Mouse (Mus musculus) forebrain, embryonic 14.5 days (tissue): Measurements from ENCODE around the gene Gpnmb. TPM values are rescaled to one million over a fixed set of nuclear protein-coding genes. Genes with fewer than 3 reads are reported as not detected.

Experiments used
- ATAC-seq: fragments of 200-750 bp; cut with Nextera tagmentation; 2 replicates; pipeline ENCODE4 v1.8.0; 2017; ENCODE audit warnings: mild to moderate bottlenecking, moderate library complexity
- DNase-seq: peaks from one replicate; pipeline ENCODE4 v3.0.0-alpha.2; 2015; ENCODE audit warnings: low spot score
- H3K27ac ChIP-seq: fragments of 300-500 bp; sonication (generic); 2 replicates; pipeline ENCODE4 v1.5.1; 2014; ENCODE audit warnings: low read depth, mild to moderate bottlenecking, control low read depth, low read length, moderate library complexity
- H3K27me3 ChIP-seq: fragments of 300-500 bp; sonication (generic); replicated peaks from 2 replicates; pipeline ENCODE4 v1.6.1; 2014; ENCODE audit warnings: low read length, control low read depth, mixed read lengths; ENCODE audit not compliant: control insufficient read depth, insufficient read depth
- H3K36me3 ChIP-seq: fragments of 300-500 bp; sonication (generic); 2 replicates; pipeline ENCODE4 v1.6.1; 2014; ENCODE audit warnings: low read length, control low read depth; ENCODE audit not compliant: control insufficient read depth, insufficient read depth
- H3K4me1 ChIP-seq: fragments of 300-500 bp; sonication (generic); 2 replicates; pipeline ENCODE4 v1.6.1; 2014; ENCODE audit warnings: antibody characterized with exemption, low read length, control low read depth; ENCODE audit not compliant: control insufficient read depth, insufficient read depth
- H3K4me2 ChIP-seq: fragments of 300-500 bp; sonication (generic); 2 replicates; pipeline ENCODE4 v1.6.1; 2014; ENCODE audit warnings: mild to moderate bottlenecking, control low read depth, low read length
- H3K4me3 ChIP-seq: fragments of 300-500 bp; sonication (generic); 2 replicates; pipeline ENCODE4 v1.5.1; 2014; ENCODE audit warnings: low read depth, low read length, control low read depth
- H3K9ac ChIP-seq: fragments of 300-500 bp; sonication (generic); 2 replicates; pipeline ENCODE4 v1.6.1; 2014; ENCODE audit warnings: mild to moderate bottlenecking, low read length, control low read depth, moderate library complexity
- H3K9me3 ChIP-seq: fragments of 300-500 bp; sonication (generic); replicated peaks from 2 replicates; pipeline ENCODE4 v1.6.1; 2016; ENCODE audit warnings: low read length, control low read depth, mixed read lengths; ENCODE audit not compliant: control insufficient read depth
- WGBS: fragments of 180-500 bp; shearing (Covaris S2); extraction: QIAGEN DNeasy Blood & Tissue Kit; methylation state at CpG from one replicate; pipeline ENCODE4 v1.1.7; 2014; 5-methylcytosine and 5-hydroxymethylcytosine counted together
- polyA plus RNA-seq: library from polyadenylated mRNA; unstranded; fragments of >200 nt; fragmentation: Nextera tagmentation; extraction: Ambion mirVana; gene quantifications from 2 replicates; pipeline ENCODE4 v1.2.1, GENCODE M21; 2014

The Gpnmb gene
- polyA plus RNA-seq, 1 experiment from 2014 or later = 0.83 TPM

GRCm38 (mm10) chr6:49046502-49046901 is 10.2 kb downstream of the Gpnmb start:
- Histone ChIP-seq H3K27me3 (no peaks in the 10 kb centered on the region), H3K27ac (no peak overlapping the region), H3K9ac (no peak overlapping the region), H3K9me3 (no peaks in the 10 kb centered on the region), H3K4me3 (no peak overlapping the region), H3K4me1 (no peaks in the 10 kb centered on the region), H3K36me3 (no peaks in the 10 kb centered on the region), H3K4me2 (no peak overlapping the region)
- WGBS = 78% methylated on average over 6 of the region's 6 CpGs
- ATAC-seq = no peak
- DNase-seq = no peak

DNA sequence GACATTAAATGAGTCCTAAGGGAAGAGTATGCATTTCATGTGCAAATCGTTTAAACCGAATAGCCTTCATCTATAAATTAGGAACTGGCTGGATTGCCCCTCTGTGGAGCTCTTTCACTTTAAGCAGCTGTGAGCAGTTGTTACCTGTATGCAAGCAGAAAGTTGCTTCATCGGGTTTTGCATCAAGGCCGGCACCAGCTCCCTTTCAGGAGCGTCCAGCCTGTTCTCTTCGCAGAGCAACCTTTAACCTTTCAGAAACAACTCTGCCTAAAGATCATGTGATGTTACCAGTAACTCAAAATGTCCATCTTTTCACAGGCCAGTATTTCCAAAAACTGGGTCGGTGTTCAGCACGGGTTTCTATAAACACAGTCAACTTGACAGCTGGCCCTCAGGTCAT is 10.6 kb downstream of the Gpnmb start:
- Histone ChIP-seq H3K4me1 (no peaks in the 10 kb centered on the region), H3K27ac (no peak overlapping the region), H3K9ac (no peak overlapping the region), H3K36me3 (no peaks in the 10 kb centered on the region), H3K4me2 (no peak overlapping the region), H3K27me3 (no peaks in the 10 kb centered on the region), H3K4me3 (no peak overlapping the region), H3K9me3 (no peaks in the 10 kb centered on the region)
- DNase-seq (no peak), ATAC-seq (no peak)
- WGBS = 90% methylated on average over 8 of the region's 8 CpGs

DNA sequence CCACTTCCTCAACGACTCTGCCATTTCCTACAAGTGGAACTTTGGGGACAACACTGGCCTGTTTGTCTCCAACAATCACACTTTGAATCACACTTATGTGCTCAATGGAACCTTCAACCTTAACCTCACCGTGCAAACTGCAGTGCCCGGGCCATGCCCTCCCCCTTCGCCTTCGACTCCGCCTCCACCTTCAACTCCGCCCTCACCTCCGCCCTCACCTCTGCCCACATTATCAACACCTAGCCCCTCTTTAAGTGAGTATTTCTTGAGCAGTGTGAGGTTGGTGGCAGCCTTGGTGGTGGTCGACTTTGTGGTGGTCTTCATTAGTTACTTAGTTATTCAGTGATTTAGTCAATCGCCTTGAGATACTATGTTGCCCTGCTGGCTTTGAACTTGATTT is 11.5 kb downstream of the Gpnmb start:
- Histone ChIP-seq H3K4me1 (no peaks in the 10 kb centered on the region), H3K4me3 (no peak overlapping the region), H3K9me3 (no peaks in the 10 kb centered on the region), H3K36me3 (no peaks in the 10 kb centered on the region), H3K4me2 (no peak overlapping the region), H3K27me3 (no peaks in the 10 kb centered on the region), H3K9ac (no peak overlapping the region), H3K27ac (no peak overlapping the region)
- DNase-seq (no peak), ATAC-seq (no peak)
- 86% methylated on average over 10 of the region's 10 CpGs for WGBS

- WGBS = 88% methylated on average over 10 of the region's 10 CpGs
Observed at GRCm38 (mm10) chr6:49048395-49048794, 12.0 kb downstream of the Gpnmb start.

DNA sequence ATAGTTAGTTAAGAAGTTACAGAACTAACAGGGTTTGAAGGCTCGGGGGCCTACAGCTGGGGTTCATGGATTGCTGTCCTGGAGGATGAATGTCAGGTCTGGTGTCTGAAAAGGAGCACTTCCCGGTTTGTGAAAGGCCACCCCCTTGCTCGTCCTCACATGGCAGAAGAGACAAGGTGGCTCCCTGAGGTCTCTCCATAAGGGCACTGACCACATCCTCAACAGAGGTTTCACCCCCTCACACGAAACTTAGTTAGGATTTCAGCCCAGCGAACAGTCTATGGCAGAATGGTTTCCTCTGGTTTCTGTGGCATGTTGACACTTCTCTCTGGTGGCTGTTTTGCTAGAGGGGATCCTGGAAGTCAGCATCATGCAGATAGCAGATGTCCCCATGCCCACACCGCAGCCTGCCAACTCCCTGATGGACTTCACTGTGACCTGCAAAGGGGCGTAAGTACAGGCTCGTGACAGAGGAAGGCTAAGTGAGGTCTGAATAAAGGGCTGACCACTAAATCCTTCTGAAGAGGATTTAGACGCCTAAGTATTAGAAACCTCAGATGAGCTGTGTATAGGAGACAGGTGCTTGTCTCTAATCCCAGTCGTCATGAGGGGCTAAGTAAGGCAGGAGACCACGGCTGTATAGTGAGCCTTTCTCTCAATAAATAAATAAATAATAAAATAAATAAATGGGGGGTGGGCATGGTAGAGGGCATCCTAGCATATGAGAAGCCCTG is 14.5 kb downstream of the Gpnmb start:
- ATAC-seq (no peak), DNase-seq (no peak)
- H3K4me1 ChIP-seq = peaks cover 5% of the 10 kb centered on the region

More at GRCm38 (mm10) chr6:49048395-49048794, 12.0 kb downstream of the Gpnmb start:
- no peaks in the 10 kb centered on the region for H3K4me1 ChIP-seq
- no peak overlapping the region for H3K4me3 ChIP-seq
- H3K9me3 ChIP-seq = no peaks in the 10 kb centered on the region
- no peak overlapping the region for H3K4me2 ChIP-seq
- ATAC-seq = no peak
- no peaks in the 10 kb centered on the region for H3K36me3 ChIP-seq
- no peaks in the 10 kb centered on the region for H3K27me3 ChIP-seq
- H3K9ac ChIP-seq = no peak overlapping the region
- DNase-seq = no peak
- H3K27ac ChIP-seq = no peak overlapping the region

GRCm38 (mm10) chr6:49052191-49052590 is 15.8 kb downstream of the Gpnmb start:
- Histone ChIP-seq H3K4me1 (peaks cover 5% of the 10 kb centered on the region), H3K27ac (no peak overlapping the region), H3K27me3 (no peaks in the 10 kb centered on the region), H3K9ac (no peak overlapping the region), H3K4me3 (no peak overlapping the region), H3K4me2 (no peak overlapping the region), H3K9me3 (no peaks in the 10 kb centered on the region), H3K36me3 (no peaks in the 10 kb centered on the region)
- ATAC-seq (no peak), DNase-seq (no peak)
- WGBS = 71% methylated on average over 5 of the region's 5 CpGs

More for the DNA sequence above, 14.5 kb downstream of the Gpnmb start:
- H3K4me2 ChIP-seq = no peak overlapping the region
- H3K4me3 ChIP-seq = no peak overlapping the region
- H3K9me3 ChIP-seq = no peaks in the 10 kb centered on the region
- no peaks in the 10 kb centered on the region for H3K27me3 ChIP-seq
- H3K9ac ChIP-seq = no peak overlapping the region
- WGBS = 51% methylated on average over 11 of the region's 11 CpGs
- H3K36me3 ChIP-seq = no peaks in the 10 kb centered on the region
- H3K27ac ChIP-seq = no peak overlapping the region

DNA sequence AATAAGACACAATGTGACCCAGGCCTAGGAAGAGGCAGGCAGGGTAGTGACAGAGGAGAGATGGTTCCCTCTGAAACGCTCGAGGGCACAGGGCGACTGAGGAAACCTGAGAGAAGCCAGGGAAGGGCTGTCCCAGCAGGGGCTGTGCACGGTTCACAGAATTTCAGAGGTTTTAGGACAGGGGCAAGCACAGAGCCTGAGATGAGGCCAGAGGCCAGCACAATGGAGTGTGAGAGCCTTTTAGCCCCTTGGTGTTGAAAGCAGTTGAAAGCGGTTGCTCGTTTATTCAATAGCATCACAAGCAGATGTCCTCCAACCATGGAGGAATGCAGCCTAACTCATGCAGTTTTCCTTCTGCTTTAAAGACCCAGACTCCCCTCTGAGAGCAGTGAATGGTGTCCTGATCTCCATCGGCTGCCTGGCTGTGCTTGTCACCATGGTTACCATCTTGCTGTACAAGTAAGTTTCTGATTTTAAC is 18.9 kb downstream of the Gpnmb start:
- Histone ChIP-seq H3K27ac (peak overlapping the region; percentile 45; the same call in 1 of the 2 replicates), H3K9ac (peak overlapping the region; percentile 29; the same call in 1 of the 2 replicates), H3K27me3 (no peaks in the 10 kb centered on the region), H3K4me3 (no peak overlapping the region), H3K4me1 (peaks cover 5% of the 10 kb centered on the region), H3K4me2 (no peak overlapping the region), H3K9me3 (no peaks in the 10 kb centered on the region), H3K36me3 (no peaks in the 10 kb centered on the region)
- ATAC-seq (peak; percentile 66), DNase-seq (peak; percentile 71)
- WGBS = 1% methylated on average over 7 of the region's 7 CpGs

DNA sequence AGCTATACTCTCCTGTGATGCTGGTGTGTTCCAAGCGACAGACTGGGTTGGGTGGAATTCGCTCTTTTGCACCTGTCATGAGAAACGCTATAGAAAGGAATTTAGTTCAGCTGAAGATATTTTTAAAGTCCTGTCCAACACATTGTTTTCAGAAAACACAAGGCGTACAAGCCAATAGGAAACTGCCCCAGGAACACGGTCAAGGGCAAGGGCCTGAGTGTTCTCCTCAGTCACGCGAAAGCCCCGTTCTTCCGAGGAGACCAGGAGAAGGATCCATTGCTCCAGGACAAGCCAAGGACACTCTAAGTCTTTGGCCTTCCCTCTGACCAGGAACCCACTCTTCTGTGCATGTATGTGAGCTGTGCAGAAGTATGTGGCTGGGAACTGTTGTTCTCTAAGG is 19.7 kb downstream of the Gpnmb start:
- Histone ChIP-seq H3K9ac (no peak overlapping the region), H3K9me3 (no peaks in the 10 kb centered on the region), H3K36me3 (no peaks in the 10 kb centered on the region), H3K27ac (no peak overlapping the region), H3K4me1 (peaks cover 5% of the 10 kb centered on the region), H3K4me3 (no peak overlapping the region), H3K27me3 (no peaks in the 10 kb centered on the region), H3K4me2 (no peak overlapping the region)
- no peak for DNase-seq
- no peak for ATAC-seq
- WGBS = 68% methylated on average over 9 of the region's 9 CpGs
